Mouse (Mus musculus): ENCODE results near the gene Cyp4v3.

The Cyp4v3 gene

DNA sequence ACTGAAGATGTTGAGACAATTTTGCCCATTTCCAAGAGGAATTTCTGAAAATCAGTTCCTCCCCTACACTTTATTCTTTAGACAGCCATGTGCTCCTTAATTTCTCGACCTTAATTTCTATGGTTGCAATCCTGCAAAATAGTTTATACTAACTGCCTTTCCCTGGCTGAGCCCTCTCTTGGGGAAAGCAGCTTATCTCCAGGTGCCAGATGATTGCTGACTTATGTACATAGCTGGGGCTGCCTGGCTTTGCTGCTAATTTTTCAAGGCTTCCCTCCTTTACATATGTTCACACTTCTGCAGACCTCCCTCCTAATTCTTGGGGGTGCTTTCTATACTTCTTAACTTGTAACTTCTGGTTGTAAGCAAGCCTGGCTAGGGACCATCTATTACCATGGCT is 12.1 kb downstream of the Cyp4v3 start:
- DNase-seq (ENCODE audit: low read depth), result no peak

GRCm38 (mm10) chr8:45310967-45311366 is 22.0 kb downstream of the Cyp4v3 start:
- no peak for DNase-seq (ENCODE audit: low read depth)

- no peak for DNase-seq (ENCODE audit: low read depth)
Observed at GRCm38 (mm10) chr8:45308366-45308765, 24.6 kb downstream of the Cyp4v3 start, which contains the start of gene Gm45753. Gene Gm45753, minus strand, starts transcription at chr8:45308466.

- DNase-seq (ENCODE audit: low read depth), result no peak
Observed at GRCm38 (mm10) chr8:45305479-45305878, 27.5 kb downstream of the Cyp4v3 start.

- DNase-seq (ENCODE audit: low read depth), result no peak
Observed at GRCm38 (mm10) chr8:45304354-45304753, 28.7 kb downstream of the Cyp4v3 start.

DNA sequence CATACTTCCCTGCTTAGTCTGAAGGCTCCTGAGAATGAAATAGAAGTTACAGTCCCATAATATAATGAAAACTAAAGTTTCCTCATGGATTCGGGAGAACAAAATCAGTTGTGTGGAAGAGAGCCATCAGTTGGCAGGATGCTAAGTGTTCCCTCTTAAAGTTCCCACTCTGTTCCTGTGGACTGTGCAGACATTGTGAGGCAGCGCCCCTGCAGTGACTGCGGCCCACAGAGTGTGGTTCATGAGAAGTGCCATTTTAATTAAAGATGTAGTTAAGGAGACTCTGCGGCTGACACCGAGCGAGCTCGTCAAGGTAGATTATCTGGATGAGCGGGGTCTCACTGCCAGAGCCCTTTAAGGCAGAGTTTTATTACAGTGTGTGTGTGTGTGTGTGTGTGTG is 30.6 kb downstream of the Cyp4v3 start:
- no peak for DNase-seq (ENCODE audit: low read depth)

DNA sequence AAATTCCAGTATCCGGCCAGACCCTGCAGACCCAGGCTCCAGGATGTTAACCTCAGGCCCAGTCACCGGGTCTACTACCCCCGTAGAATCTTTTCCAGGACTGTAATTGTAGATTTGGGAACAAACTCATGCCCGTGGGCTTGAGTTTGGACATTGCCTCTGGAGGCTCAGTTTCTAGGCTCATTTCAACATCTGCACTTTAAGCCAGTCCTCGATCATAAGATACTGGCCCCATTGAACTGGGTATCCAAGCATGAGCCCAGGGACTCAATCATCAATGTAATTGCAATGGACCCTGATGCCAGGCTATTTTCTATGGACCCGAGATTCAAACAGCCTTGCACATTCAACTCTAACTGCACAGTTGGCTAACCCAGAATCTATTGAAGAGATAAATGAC is 37.7 kb downstream of the Cyp4v3 start:
- DNase-seq (ENCODE audit: low read depth), result no peak

- DNase-seq (ENCODE audit: low read depth), result no peak
Observed at GRCm38 (mm10) chr8:45294687-45295086, 38.3 kb downstream of the Cyp4v3 start, which contains the start of gene Klkb1. Gene Klkb1, minus strand, starts transcription at chr8:45294859.

- DNase-seq (ENCODE audit: low read depth), result no peak
Observed at GRCm38 (mm10) chr8:45291790-45292189, 41.2 kb downstream of the Cyp4v3 start.

- no peak for DNase-seq (ENCODE audit: low read depth)
Observed at GRCm38 (mm10) chr8:45281630-45282029, 51.4 kb downstream of the Cyp4v3 start.

GRCm38 (mm10) chr8:45277453-45277852 is 55.6 kb downstream of the Cyp4v3 start:
- DNase-seq (ENCODE audit: low read depth), result no peak

DNA sequence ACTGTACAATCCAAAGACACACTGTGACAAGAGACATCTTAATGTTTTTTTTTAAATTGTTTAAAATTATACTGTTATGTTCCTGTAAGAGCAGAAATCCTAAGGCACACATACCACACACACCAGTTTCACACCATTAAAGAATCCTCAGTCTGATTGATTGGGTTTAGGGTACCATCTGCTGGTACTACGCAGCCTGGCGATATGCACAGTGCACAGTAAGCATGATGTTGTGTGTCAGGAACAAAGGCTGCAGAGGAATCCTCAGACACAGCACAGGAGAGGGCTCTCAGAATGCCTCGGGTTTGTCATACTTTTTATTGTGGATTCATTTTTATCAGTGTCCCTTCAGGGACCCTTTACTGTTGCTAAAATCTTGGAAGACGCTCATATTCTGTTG is 58.7 kb downstream of the Cyp4v3 start:
- no peak for DNase-seq (ENCODE audit: low read depth)

GRCm38 (mm10) chr8:45269056-45269455 is 64.0 kb downstream of the Cyp4v3 start:
- no peak for DNase-seq (ENCODE audit: low read depth)

GRCm38 (mm10) chr8:45268485-45268884 is 64.5 kb downstream of the Cyp4v3 start:
- no peak for DNase-seq (ENCODE audit: low read depth)

DNA sequence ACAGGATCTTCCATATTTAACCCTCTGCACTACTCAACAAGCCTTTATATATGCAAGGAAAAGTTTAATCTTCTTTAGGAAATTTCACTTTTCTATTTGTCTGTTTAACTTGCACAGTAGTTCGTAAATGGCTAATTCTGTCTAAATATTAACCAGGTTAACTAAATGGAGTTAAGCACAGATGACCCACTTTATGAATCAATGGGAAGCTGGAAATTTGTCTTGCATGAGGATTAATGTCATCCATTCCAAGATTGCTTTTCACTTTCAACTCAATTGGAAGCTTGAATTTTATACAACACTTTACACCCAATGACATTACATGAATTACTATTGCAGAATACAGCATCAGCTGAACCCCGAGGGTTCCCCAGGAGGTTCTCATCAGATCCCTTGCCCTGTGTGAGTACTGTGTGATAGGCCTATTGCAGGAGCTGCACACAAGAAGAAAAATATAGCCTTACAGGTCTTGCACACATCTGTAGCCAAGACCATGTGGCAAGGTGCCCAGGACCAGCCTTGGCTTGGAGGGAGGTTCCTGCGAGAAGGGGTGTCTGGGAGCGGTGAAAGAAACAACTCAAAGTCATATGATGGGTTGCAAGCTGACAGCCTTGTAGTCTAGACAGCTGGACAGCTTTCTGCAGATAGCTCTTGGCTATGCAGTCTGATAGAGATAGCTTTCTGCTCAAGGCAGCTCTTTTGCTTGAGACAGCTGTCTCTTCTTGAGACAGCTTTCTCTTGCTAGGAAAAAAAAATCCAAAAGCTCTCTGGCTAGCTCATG is 65.2 kb downstream of the Cyp4v3 start:
- no peak for DNase-seq (ENCODE audit: low read depth)

DNA sequence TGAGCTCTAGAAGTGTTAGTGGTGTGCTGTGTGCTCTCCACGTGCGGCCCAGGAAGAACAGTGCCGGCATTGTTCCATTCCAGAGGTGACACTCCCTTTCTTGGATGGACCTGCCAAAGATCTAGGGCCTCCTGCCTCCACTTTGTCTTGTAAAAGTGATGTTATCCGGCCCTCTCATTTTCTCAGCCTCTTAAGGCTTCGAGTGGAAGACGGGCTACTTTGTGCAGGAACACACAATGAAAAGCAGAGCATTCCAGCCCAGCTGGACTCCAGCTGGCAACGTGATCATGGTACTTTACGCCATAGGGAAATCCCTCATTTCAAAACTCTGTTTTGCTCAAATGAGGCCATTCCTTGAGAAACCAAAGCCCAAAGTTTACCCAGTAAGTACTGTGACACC is 66.0 kb downstream of the Cyp4v3 start:
- DNase-seq (ENCODE audit: low read depth), result no peak

GRCm38 (mm10) chr8:45264918-45265317 is 68.1 kb downstream of the Cyp4v3 start:
- no peak for DNase-seq (ENCODE audit: low read depth)

GRCm38 (mm10) chr8:45262851-45263250 is 70.2 kb downstream of the Cyp4v3 start:
- no peak for DNase-seq (ENCODE audit: low read depth)

DNA sequence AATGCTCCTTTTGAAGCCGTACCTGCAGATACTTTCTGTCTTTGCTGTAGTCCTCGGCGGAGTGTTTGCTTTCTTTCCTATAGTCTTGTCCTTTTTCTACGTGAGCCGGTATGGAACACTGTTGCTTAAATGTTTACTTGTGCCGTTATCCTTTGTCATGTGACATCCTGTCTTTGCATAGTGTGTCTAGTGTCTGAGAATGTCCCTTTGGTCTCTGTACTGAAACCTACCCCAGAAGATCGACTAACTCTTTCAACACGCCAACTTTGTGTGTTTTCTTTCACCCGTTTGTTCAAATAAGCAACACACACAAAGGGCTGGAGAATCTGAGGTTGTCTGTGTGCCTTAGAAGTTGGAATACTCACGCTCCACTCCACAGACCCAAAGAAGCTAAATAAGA is 71.1 kb downstream of the Cyp4v3 start, which contains the start of gene F11:
Gene F11, minus strand, starts transcription at position 112 of the 400 bp plus-strand sequence.
- no peak for DNase-seq (ENCODE audit: low read depth)

DNA sequence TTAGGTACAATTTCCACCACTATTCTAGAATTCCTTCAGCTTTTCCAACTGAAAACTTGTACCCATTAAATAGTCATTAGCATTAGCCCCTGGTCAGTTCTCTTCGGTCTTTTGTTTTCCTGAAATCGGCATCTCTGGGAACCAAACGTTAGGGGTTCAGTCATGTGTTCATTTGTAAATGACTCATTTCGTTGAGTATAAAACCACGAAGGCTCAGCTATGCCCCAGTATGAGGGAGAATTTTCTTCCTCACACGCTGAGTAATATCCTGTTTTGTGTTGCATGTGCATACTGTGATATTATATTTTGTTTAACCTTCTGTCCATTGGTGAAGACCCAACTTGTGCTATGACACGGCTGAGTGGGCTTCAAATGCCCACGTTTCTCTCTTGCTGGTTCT is 74.6 kb downstream of the Cyp4v3 start:
- no peak for DNase-seq (ENCODE audit: low read depth)

DNA sequence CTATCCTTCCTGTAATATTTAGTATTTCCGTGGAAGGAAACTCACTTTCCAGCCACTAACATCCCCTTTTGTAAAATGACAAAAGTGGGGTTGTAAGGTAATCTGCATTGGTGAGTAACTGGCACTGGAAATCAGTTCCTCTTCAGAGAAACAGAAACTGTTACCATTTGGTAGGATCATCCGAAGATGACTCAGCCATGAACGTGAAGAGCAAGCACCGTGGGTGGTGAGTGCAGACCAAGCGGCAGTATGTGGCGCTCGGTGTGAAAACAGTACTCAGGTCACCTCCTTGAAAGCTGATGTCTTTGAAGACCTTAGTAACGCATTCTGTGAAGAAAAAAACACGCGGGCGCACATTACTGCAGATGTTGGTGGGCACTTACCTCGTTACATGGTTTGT is 78.0 kb downstream of the Cyp4v3 start:
- no peak for DNase-seq (ENCODE audit: low read depth)

All from naive thymus-derived CD4-positive, alpha-beta T cell, adult 2 months (primary cell).